Mouse (Mus musculus) E14TG2a.4 (cell line): ENCODE data around the gene Hcn3.
"Not testable (repeated sequence)": the region's sequence is repeated elsewhere in the genome, so short reads cannot be mapped to it uniquely, and the experiment has no call there.

Experiments used
- H3K27me3 ChIP-seq: 2 replicates; pipeline ENCODE4 v1.6.1; 2014; ENCODE audit warnings: low read length, control low read depth; ENCODE audit not compliant: insufficient read depth
- H3K36me3 ChIP-seq: 2 replicates; pipeline ENCODE4 v1.6.1; 2014; ENCODE audit warnings: low read length, control low read depth; ENCODE audit not compliant: insufficient read depth
- H3K4me1 ChIP-seq: replicated peaks from 2 replicates; pipeline ENCODE4 v1.6.1; 2014; ENCODE audit warnings: low read depth, low read length, control low read depth
- H3K4me3 ChIP-seq: replicated peaks from 2 replicates; pipeline ENCODE4 v1.5.1; 2014; ENCODE audit warnings: mild to moderate bottlenecking, low read length
- H3K9me3 ChIP-seq: 2 replicates; pipeline ENCODE4 v1.6.1; 2014; ENCODE audit warnings: low read length, control low read depth
- CTCF ChIP-seq: conservative IDR thresholded peaks from 2 replicates; pipeline ENCODE4 v1.5.1; 2014; ENCODE audit warnings: low read length
- NANOG ChIP-seq: IDR thresholded peaks from 2 replicates; pipeline ENCODE4 v1.6.1; 2014; ENCODE audit warnings: borderline replicate concordance, low read length, mixed read lengths
- POU5F1 ChIP-seq: IDR thresholded peaks from 2 replicates; pipeline ENCODE4 v1.6.1; 2014; ENCODE audit warnings: low read length, borderline replicate concordance

Hcn3 gene

GRCm38 (mm10) chr3:89175544-89175943 lies 15.5 kb upstream of the Hcn3 start:
- no peak for TF ChIP-seq CTCF
- no peak for TF ChIP-seq POU5F1
- TF ChIP-seq NANOG = no peak
- Histone ChIP-seq H3K4me1 (peaks cover 29% of the 10 kb centered on the region), H3K27me3 (no peaks in the 10 kb centered on the region), H3K36me3 (peaks cover 85% of the 10 kb centered on the region), H3K4me3 (no peak overlapping the region), H3K9me3 (no peaks in the 10 kb centered on the region)

GRCm38 (mm10) chr3:89174844-89175243 lies 14.8 kb upstream of the Hcn3 start:
- Histone ChIP-seq H3K4me1 (peaks cover 27% of the 10 kb centered on the region), H3K4me3 (no peak overlapping the region), H3K36me3 (peaks cover 85% of the 10 kb centered on the region), H3K9me3 (no peaks in the 10 kb centered on the region), H3K27me3 (no peaks in the 10 kb centered on the region)
- TF ChIP-seq NANOG (no peak), CTCF (no peak), POU5F1 (no peak)

GRCm38 (mm10) chr3:89166945-89167344 lies 6.9 kb upstream of the Hcn3 start:
- H3K36me3 ChIP-seq = peaks cover 62% of the 10 kb centered on the region
- H3K4me3 ChIP-seq = peak overlapping the region; percentile 13; the same call in 1 of the 2 replicates
- no peaks in the 10 kb centered on the region for H3K9me3 ChIP-seq
- H3K4me1 ChIP-seq = peaks cover 50% of the 10 kb centered on the region
- no peaks in the 10 kb centered on the region for H3K27me3 ChIP-seq
- TF ChIP-seq NANOG = no peak
- TF ChIP-seq CTCF = no peak
- no peak for TF ChIP-seq POU5F1

GRCm38 (mm10) chr3:89165268-89165870 lies 5.4 kb upstream of the Hcn3 start:
- TF ChIP-seq NANOG = no peak
- peaks cover 52% of the 10 kb centered on the region for H3K4me1 ChIP-seq
- no peaks in the 10 kb centered on the region for H3K27me3 ChIP-seq
- H3K9me3 ChIP-seq = no peaks in the 10 kb centered on the region
- peak overlapping the region; percentile 91 for H3K4me3 ChIP-seq
- peaks cover 47% of the 10 kb centered on the region for H3K36me3 ChIP-seq

GRCm38 (mm10) chr3:89164506-89165267 lies 4.7 kb upstream of the Hcn3 start, which contains the start of gene Clk2:
Gene Clk2, plus strand, starts transcription at chr3:89164795.
- Histone ChIP-seq H3K27me3 (peaks cover under 1% of the 10 kb centered on the region; the same call in 1 of the 2 replicates), H3K4me1 (peaks cover 52% of the 10 kb centered on the region), H3K36me3 (peaks cover 40% of the 10 kb centered on the region), H3K4me3 (peak within 1 kb of the TSS; percentile 91), H3K9me3 (no peaks in the 10 kb centered on the region)
- TF ChIP-seq POU5F1 (no peak), NANOG (no peak), CTCF (no peak)

GRCm38 (mm10) chr3:89163643-89164245 lies 3.7 kb upstream of the Hcn3 start:
- Histone ChIP-seq H3K9me3 (no peaks in the 10 kb centered on the region), H3K4me1 (peaks cover 54% of the 10 kb centered on the region), H3K36me3 (peaks cover 31% of the 10 kb centered on the region), H3K27me3 (peaks cover 10% of the 10 kb centered on the region), H3K4me3 (peak overlapping the region; percentile 91)
- TF ChIP-seq NANOG (no peak), CTCF (no peak), POU5F1 (no peak)

- peaks cover 16% of the 10 kb centered on the region for H3K27me3 ChIP-seq
- H3K4me3 ChIP-seq = no peak overlapping the region
- H3K9me3 ChIP-seq = no peaks in the 10 kb centered on the region
- peaks cover 54% of the 10 kb centered on the region for H3K4me1 ChIP-seq
- no peak for TF ChIP-seq NANOG
- TF ChIP-seq POU5F1 = no peak
- TF ChIP-seq CTCF = no peak
- peaks cover 25% of the 10 kb centered on the region for H3K36me3 ChIP-seq
These were observed 3.1 kb upstream of the Hcn3 start for GRCm38 (mm10) chr3:89163123-89163522.

- Histone ChIP-seq H3K36me3 (peaks cover 11% of the 10 kb centered on the region), H3K4me3 (no peak overlapping the region), H3K4me1 (peaks cover 46% of the 10 kb centered on the region), H3K9me3 (no peaks in the 10 kb centered on the region), H3K27me3 (peaks cover 19% of the 10 kb centered on the region)
- TF ChIP-seq POU5F1 = no peak
- TF ChIP-seq CTCF = no peak
- TF ChIP-seq NANOG = no peak
These were observed 1.8 kb upstream of the Hcn3 start for GRCm38 (mm10) chr3:89161786-89162185.

- not testable (repeated sequence) for H3K36me3 ChIP-seq, H3K4me3 ChIP-seq, H3K9me3 ChIP-seq
- peaks cover 20% of the 10 kb centered on the region for H3K27me3 ChIP-seq
- H3K4me1 ChIP-seq = peaks cover 40% of the 10 kb centered on the region
These were observed 1.2 kb upstream of the Hcn3 start for GRCm38 (mm10) chr3:89161207-89161606.
